ENCODE assay signal across 11 mouse cellular contexts in genomic region chr5:120288036-120288684, GRCm38 (mm10).
DNase-seq lines count a peak whose midpoint lies in the region; ATAC-seq lines count a peak whose summit lies in the region.
"Had no signal": no experiment of that assay in that cellular context is flagged by ENCODE, and none has a peak within 500 bp of the region (broad histone marks: within the 10 kb centered on the region; RNA-seq: fewer than 3 reads in every experiment).

No protein-coding gene starts in this region.

- H3K4me3 ChIP-seq in heart, embryonic 15.5 days: no peak overlapping the region
- H3K4me3 ChIP-seq in forebrain, embryonic 11.5 days (ENCODE audit: low read depth, low read length): no peak overlapping the region
- H3K4me3 ChIP-seq in limb, embryonic 12.5 days (replicated peaks): no peak overlapping the region

- H3K4me1 ChIP-seq in heart, embryonic 15.5 days (replicated peaks): no peaks in the 10 kb centered on the region; the same call in 1 of the 2 replicates
- peaks cover 16% of the 10 kb centered on the region for H3K4me1 ChIP-seq in forebrain, embryonic 11.5 days (replicated peaks; ENCODE audit: control insufficient read depth, insufficient read depth, low read length)
- no peaks in the 10 kb centered on the region; the same call in 1 of the 2 replicates for H3K4me1 ChIP-seq in limb, embryonic 12.5 days (replicated peaks)

- no peaks in the 10 kb centered on the region for H3K36me3 ChIP-seq in heart, embryonic 15.5 days
- H3K36me3 ChIP-seq in forebrain, embryonic 11.5 days (ENCODE audit: control insufficient read depth, insufficient read depth, low read length): no peaks in the 10 kb centered on the region
- no peaks in the 10 kb centered on the region for H3K36me3 ChIP-seq in limb, embryonic 12.5 days

- no peak for DNase-seq in heart, adult 18-20 months
- DNase-seq in forebrain, embryonic 11.5 days (ENCODE audit: low spot score): peak; percentile 78
- peak; percentile 62 for DNase-seq in retina, embryonic 14.5 days (ENCODE audit: low spot score)
- DNase-seq in spleen, postnatal 36 days (ENCODE audit: low spot score in 2 of 2): no peak
- DNase-seq in thymus, postnatal 0 days (ENCODE audit: low spot score): no peak
- no peak for DNase-seq in kidney, postnatal 4 days
- DNase-seq: cerebellum, adult 9-11 months; lung, adult 2 months had no signal

- 0 out of 2 replicates have a peak overlapping the region, but pooled peaks have one; percentile 11 for H3K4me2 ChIP-seq in heart, embryonic 15.5 days
- peak overlapping the region; percentile 24; the same call in 1 of the 2 replicates for H3K4me2 ChIP-seq in forebrain, embryonic 11.5 days (ENCODE audit: low read depth, low read length, severe bottlenecking)
- H3K4me2 ChIP-seq in limb, embryonic 12.5 days: peak overlapping the region; percentile 32

- 11% methylated on average over 23 of the region's 23 CpGs for WGBS in heart, embryonic 15.5 days
- WGBS in forebrain, embryonic 11.5 days: 2% methylated on average over 23 of the region's 23 CpGs
- 9% methylated on average over 23 of the region's 23 CpGs for WGBS in limb, embryonic 12.5 days

- H3K27me3 ChIP-seq in heart, embryonic 15.5 days: peaks cover 70% of the 10 kb centered on the region
- H3K27me3 ChIP-seq in forebrain, embryonic 11.5 days (ENCODE audit: control insufficient read depth, insufficient read depth, low read length): peaks cover 6% of the 10 kb centered on the region; the same call in 1 of the 2 replicates
- peaks cover 78% of the 10 kb centered on the region for H3K27me3 ChIP-seq in limb, embryonic 12.5 days

- H3K9me3 ChIP-seq in heart, embryonic 15.5 days (replicated peaks): no peaks in the 10 kb centered on the region
- 0 out of 2 replicates have a peak, but pooled peaks cover 2% of the 10 kb centered on the region for H3K9me3 ChIP-seq in forebrain, embryonic 11.5 days (ENCODE audit: control insufficient read depth, low read length)
- peaks cover 6% of the 10 kb centered on the region for H3K9me3 ChIP-seq in limb, embryonic 12.5 days

- H3K27ac ChIP-seq in heart, embryonic 15.5 days: no peak overlapping the region
- peak overlapping the region; percentile 54 for H3K27ac ChIP-seq in forebrain, embryonic 11.5 days (ENCODE audit: low read depth, low read length)
- no peak overlapping the region for H3K27ac ChIP-seq in limb, embryonic 12.5 days

- ATAC-seq in heart, embryonic 15.5 days (replicated peaks; ENCODE audit: insufficient number of reproducible peaks, insufficient read depth, low FRiP score, low read depth): no peak
- ATAC-seq in forebrain, embryonic 11.5 days (replicated peaks; ENCODE audit: low FRiP score): peak; percentile 88
- no peak for ATAC-seq in limb, embryonic 12.5 days (ENCODE audit: insufficient number of reproducible peaks, insufficient read depth, low FRiP score, low TSS enrichment, low read depth)
- ATAC-seq: inflammation-experienced regulatory T-cells, adult 6 months had no signal

- no peak overlapping the region for H3K9ac ChIP-seq in heart, embryonic 15.5 days
- H3K9ac ChIP-seq in forebrain, embryonic 11.5 days (ENCODE audit: low read length): peak overlapping the region; percentile 37
- H3K9ac ChIP-seq in limb, embryonic 12.5 days (replicated peaks): no peak overlapping the region

Comparison
In these comparisons a context has a peak if more than half of its experiments do, and no peak if none do; other contexts are left out.
1. DNase-seq: peak in forebrain, embryonic 11.5 days (single experiment) and retina, embryonic 14.5 days (single experiment); none in heart, adult 18-20 months (0 of 2), spleen, postnatal 36 days (0 of 2), thymus, postnatal 0 days (single experiment) and kidney, postnatal 4 days (0 of 2).
2. Peak in every context shown above with its lines, with median percentiles within 50 percentile points of each other: H3K4me2 ChIP-seq.